Mouse (Mus musculus) liver, adult 2 months (tissue): Measurements from ENCODE around the gene Mcm9.
A peak's percentile ranks its signal among the peaks of the same experiment; 100 is the strongest.

Source experiments
- CTCF ChIP-seq: fragments of 200-500 bp; IDR thresholded peaks from 2 replicates; pipeline ENCODE4 v1.5.1; 2011; ENCODE audit warnings: low read depth, low read length, control low read depth
- POLR2A ChIP-seq: fragments of 200-500 bp; IDR thresholded peaks from 2 replicates; pipeline ENCODE4 v1.6.1; 2011; ENCODE audit warnings: low read length, control low read depth; ENCODE audit not compliant: insufficient read depth; ENCODE audit errors: extremely low read depth

DNA sequence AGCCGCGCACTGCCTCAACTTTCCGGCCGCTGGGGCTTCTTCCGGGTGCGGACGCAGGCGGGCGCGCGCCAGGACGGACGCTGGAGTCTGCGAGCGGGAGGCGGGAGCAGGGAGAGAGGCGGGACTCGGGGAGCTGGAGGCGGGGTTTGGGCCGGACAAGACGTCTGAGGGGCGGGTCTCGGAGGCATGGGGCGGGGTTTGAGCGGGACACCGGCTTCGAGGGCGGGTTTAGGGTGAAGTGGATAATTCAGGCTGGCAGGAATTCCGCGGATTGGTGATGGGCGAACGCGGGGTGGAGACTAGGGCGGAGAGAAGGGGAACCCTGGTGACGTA lies 355 bp downstream of the Mcm9 start:
- TF ChIP-seq CTCF, result no peak
- peak; percentile 63; the same call in 1 of the 2 replicates for TF ChIP-seq POLR2A
